Mouse (Mus musculus) midbrain, postnatal 0 days (tissue): Measurements from ENCODE around the gene Kcnab3. TPM values are rescaled to one million over a fixed set of nuclear protein-coding genes. Genes with fewer than 3 reads are reported as not detected.

Experiments used
- ATAC-seq: fragments of 200-750 bp; cut with Nextera tagmentation; 2 replicates; pipeline ENCODE4 v1.8.0; 2017; ENCODE audit warnings: moderate number of reproducible peaks, mild to moderate bottlenecking, moderate TSS enrichment, moderate library complexity; ENCODE audit not compliant: low FRiP score
- DNase-seq: peaks from one replicate; pipeline ENCODE4 v3.0.0-alpha.2; 2015; ENCODE audit warnings: low spot score
- H3K27ac ChIP-seq: fragments of 300-500 bp; sonication (generic); 2 replicates; pipeline ENCODE4 v1.5.1; 2014; ENCODE audit warnings: low read depth, mild to moderate bottlenecking, low read length, mixed read lengths
- H3K27me3 ChIP-seq: fragments of 300-500 bp; sonication (generic); 2 replicates; pipeline ENCODE4 v1.6.1; 2014; ENCODE audit warnings: low read length, control low read depth, mixed read lengths; ENCODE audit not compliant: insufficient read depth
- H3K36me3 ChIP-seq: fragments of 300-500 bp; sonication (generic); 2 replicates; pipeline ENCODE4 v1.6.1; 2014; ENCODE audit warnings: low read length, control low read depth, mixed read lengths; ENCODE audit not compliant: insufficient read depth
- H3K4me1 ChIP-seq: fragments of 300-500 bp; sonication (generic); 2 replicates; pipeline ENCODE4 v1.6.1; 2014; ENCODE audit warnings: mild to moderate bottlenecking, control low read depth, antibody characterized with exemption, low read length, mixed read lengths; ENCODE audit not compliant: insufficient read depth
- H3K4me2 ChIP-seq: fragments of 300-500 bp; sonication (generic); 2 replicates; pipeline ENCODE4 v1.6.1; 2014; ENCODE audit warnings: low read depth, mild to moderate bottlenecking, low read length, mixed read lengths; ENCODE audit not compliant: poor library complexity, severe bottlenecking
- H3K4me3 ChIP-seq: fragments of 300-500 bp; sonication (generic); 2 replicates; pipeline ENCODE4 v1.5.1; 2014; ENCODE audit warnings: low read depth, mild to moderate bottlenecking, low read length, moderate library complexity
- H3K9ac ChIP-seq: fragments of 300-500 bp; sonication (generic); replicated peaks from 2 replicates; pipeline ENCODE4 v1.6.1; 2014; ENCODE audit warnings: mild to moderate bottlenecking, low read length, moderate library complexity, mixed read lengths; ENCODE audit not compliant: poor library complexity, severe bottlenecking
- H3K9me3 ChIP-seq: fragments of 300-500 bp; sonication (generic); 2 replicates; pipeline ENCODE4 v1.6.1; 2016; ENCODE audit warnings: low read length, control low read depth
- CTCF ChIP-seq: IDR thresholded peaks from 2 replicates; pipeline ENCODE4 v1.5.1; 2016; ENCODE audit warnings: antibody characterized with exemption, mild to moderate bottlenecking
- WGBS: fragments of 180-500 bp; shearing (Covaris S2); extraction: QIAGEN DNeasy Blood & Tissue Kit; methylation state at CpG from one replicate; pipeline ENCODE4 v1.1.7; 2014; 5-methylcytosine and 5-hydroxymethylcytosine counted together
- polyA plus RNA-seq: library from polyadenylated mRNA; unstranded; fragments of >200 nt; fragmentation: Nextera tagmentation; extraction: Ambion mirVana; gene quantifications from 2 replicates; pipeline ENCODE4 v1.2.1, GENCODE M21; 2015
- total RNA-seq: library from RNA; depleted of rRNA; stranded (reverse); fragments of >200 nt; gene quantifications from 2 replicates; pipeline ENCODE4 v1.2.3, GENCODE M21; 2014; rRNA removed

Kcnab3 gene
- total and polyA plus RNA-seq, 2 experiments from 2014 or later: 3.2 to 5.4 TPM

DNA sequence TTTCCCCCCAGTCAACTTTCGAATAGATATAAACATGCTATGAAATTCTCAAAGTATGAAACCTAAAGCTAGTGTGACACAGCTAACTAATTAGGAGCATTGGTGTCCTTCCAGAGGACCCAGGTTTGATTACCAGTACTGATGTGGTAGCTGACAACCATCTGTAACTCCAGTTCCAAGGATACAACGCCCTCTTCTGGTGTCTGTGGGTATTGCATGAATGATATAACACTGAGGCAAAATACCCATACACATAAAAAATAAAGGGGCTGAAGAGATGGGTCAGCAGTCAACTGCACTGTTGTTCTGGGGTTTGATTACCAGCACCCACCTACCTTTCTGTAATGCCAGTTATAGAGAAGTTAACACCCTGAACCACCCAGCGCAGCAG is 46.7 kb downstream of the Kcnab3 start:
- ATAC-seq: no peak
- Histone ChIP-seq H3K4me1 (peaks cover 6% of the 10 kb centered on the region; the same call in 1 of the 2 replicates), H3K9ac (no peak overlapping the region), H3K27ac (no peak overlapping the region), H3K4me2 (no peak overlapping the region), H3K27me3 (no peaks in the 10 kb centered on the region), H3K4me3 (no peak overlapping the region), H3K9me3 (no peaks in the 10 kb centered on the region), H3K36me3 (peaks cover 5% of the 10 kb centered on the region; the same call in 1 of the 2 replicates)
- no peak for DNase-seq
- peak; percentile 70 for TF ChIP-seq CTCF
- 64% methylated on average over 3 of the region's 3 CpGs for WGBS

DNA sequence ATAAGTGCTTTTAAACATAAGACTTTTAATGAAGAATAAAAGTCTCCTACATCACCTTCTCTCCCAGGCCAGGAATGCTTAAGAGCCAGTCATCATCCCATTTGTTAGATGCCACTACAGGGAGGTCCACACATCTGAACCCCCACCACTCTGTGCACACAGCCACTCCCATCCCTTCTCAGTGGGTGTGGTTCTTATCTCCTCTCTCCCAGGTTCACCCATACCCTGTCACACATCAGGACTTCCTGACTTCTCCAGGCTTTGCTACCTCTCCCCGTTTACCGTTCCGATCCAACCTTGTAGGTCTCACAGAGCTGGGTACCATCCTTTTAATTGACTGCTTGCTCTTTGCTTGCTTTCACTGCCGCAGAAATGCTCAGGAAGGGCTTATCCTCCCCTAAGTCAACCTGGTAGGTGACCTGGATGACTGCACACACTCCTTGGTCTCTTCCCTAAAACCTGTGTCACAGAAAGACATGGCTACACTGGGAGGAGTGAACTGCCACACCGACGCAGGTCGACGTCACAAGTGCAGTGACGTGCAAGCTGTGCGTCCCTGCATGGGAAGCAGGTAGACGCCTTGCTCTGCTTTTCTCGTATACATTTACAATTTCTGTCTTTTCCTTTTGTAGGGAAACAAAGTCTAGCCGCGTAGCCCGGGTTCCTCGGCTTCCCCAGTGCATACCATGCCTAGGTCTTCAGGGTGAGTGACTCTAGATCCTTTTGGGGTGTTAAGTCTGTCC is 47.3 kb downstream of the Kcnab3 start:
- Histone ChIP-seq H3K36me3 (peaks cover 5% of the 10 kb centered on the region; the same call in 1 of the 2 replicates), H3K4me2 (no peak overlapping the region), H3K27me3 (no peaks in the 10 kb centered on the region), H3K9me3 (no peaks in the 10 kb centered on the region), H3K9ac (no peak overlapping the region), H3K4me1 (peaks cover 6% of the 10 kb centered on the region; the same call in 1 of the 2 replicates), H3K4me3 (no peak overlapping the region), H3K27ac (no peak overlapping the region)
- ATAC-seq (no peak), DNase-seq (no peak)
- WGBS: 94% methylated on average over 16 of the region's 16 CpGs
- no peak for TF ChIP-seq CTCF

DNA sequence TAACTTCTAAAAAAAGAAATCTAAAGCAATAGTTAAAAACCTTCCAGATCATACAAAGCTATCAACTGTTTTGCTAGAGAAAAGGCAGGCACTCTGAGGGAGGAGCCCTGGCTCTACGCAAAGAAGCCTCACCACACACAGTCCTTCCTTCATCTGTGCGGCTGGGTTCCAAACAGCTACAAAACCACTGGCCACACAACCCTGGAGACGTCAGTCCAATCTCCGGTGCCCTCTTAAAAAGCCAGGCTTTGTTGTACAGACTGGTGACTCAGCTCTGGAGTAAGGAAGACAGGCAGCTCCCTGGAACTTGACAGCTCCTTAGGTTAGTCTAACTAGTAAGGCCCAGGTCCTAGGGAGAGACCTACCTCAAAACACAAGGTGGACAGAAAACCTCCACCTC is 49.6 kb downstream of the Kcnab3 start:
- no peak overlapping the region for H3K4me2 ChIP-seq
- TF ChIP-seq CTCF: no peak
- no peak for ATAC-seq
- H3K36me3 ChIP-seq: peaks cover 5% of the 10 kb centered on the region; the same call in 1 of the 2 replicates
- no peaks in the 10 kb centered on the region for H3K27me3 ChIP-seq
- no peak overlapping the region for H3K4me3 ChIP-seq
- H3K9ac ChIP-seq: no peak overlapping the region
- 89% methylated on average over 4 of the region's 4 CpGs for WGBS
- H3K4me1 ChIP-seq: peaks cover 6% of the 10 kb centered on the region; the same call in 1 of the 2 replicates
- no peaks in the 10 kb centered on the region for H3K9me3 ChIP-seq
- DNase-seq: no peak
- H3K27ac ChIP-seq: no peak overlapping the region

DNA sequence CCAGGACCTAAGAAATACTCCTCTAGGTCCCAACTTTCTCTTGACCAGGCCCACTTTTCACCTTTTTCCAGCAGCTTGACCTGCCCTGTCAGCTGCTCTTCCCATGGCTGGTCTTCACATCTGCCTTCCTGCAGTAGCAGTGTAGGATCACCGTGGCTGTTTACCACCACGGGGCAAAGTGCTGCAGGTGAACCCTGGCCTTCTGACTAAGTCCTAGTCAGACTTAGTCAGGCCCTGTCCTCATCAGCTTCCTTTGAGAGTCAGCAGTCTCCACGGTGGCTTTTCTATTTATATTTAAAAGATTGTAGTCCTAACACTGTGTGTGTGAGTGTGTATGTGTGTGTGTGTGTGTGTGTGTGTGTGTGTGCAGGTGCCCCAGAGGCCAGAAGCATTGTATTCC is 51.7 kb downstream of the Kcnab3 start:
- Histone ChIP-seq H3K4me2 (no peak overlapping the region), H3K9ac (no peak overlapping the region), H3K4me3 (no peak overlapping the region), H3K27ac (no peak overlapping the region), H3K9me3 (no peaks in the 10 kb centered on the region), H3K4me1 (no peaks in the 10 kb centered on the region), H3K27me3 (no peaks in the 10 kb centered on the region), H3K36me3 (peaks cover 5% of the 10 kb centered on the region; the same call in 1 of the 2 replicates)
- DNase-seq (no peak), ATAC-seq (no peak)
- TF ChIP-seq CTCF: no peak
- 85% methylated on average over 3 of the region's 3 CpGs for WGBS

DNA sequence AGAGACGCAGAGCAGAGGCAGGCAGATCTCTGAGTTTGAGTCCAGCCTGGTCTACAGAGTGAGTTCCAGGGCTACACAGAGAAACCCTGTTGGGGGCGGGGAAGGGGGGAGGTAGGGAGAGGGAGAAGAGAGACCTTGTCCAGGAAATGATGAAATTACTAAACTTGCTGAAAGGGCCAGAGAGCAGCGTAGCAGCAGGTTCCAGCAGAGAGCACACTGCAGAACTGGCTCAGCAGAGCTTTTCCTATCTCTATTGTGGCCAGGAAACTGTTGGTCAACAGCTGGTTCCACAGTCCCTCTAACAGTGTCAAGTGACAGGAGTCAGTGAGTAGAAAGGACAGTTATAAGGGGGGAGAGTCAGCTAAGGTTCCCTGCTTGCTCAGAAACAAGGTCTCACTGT is 53.5 kb downstream of the Kcnab3 start:
- H3K27ac ChIP-seq: no peak overlapping the region
- no peak overlapping the region for H3K4me3 ChIP-seq
- no peak overlapping the region for H3K4me2 ChIP-seq
- no peaks in the 10 kb centered on the region for H3K9me3 ChIP-seq
- no peaks in the 10 kb centered on the region for H3K4me1 ChIP-seq
- H3K9ac ChIP-seq: no peak overlapping the region
- no peaks in the 10 kb centered on the region for H3K27me3 ChIP-seq
- DNase-seq (no peak), ATAC-seq (no peak)
- TF ChIP-seq CTCF: no peak
- H3K36me3 ChIP-seq: 0 out of 2 replicates have a peak, but pooled peaks cover 3% of the 10 kb centered on the region
- 93% methylated on average over 3 of the region's 3 CpGs for WGBS

DNA sequence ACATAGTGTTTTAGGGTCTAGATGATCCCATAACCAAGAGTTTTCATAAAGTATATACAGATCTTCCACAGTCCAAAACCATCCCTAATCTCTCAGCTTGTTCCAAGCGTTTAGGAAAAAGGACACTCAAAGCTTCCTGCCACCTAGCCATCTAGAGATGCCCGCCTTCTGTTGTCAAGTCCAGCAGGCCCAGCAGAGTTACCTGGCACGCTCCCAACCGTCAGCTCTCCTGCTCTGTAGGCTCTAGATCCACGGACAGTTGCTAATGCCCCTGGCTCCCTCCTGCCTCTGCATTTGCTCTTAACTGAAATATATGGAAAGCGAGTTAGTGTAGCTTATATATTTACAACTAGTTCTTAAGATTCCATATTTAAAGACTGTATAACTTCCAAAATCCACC is 55.3 kb downstream of the Kcnab3 start:
- Histone ChIP-seq H3K4me1 (no peaks in the 10 kb centered on the region), H3K4me3 (no peak overlapping the region), H3K36me3 (no peaks in the 10 kb centered on the region), H3K4me2 (no peak overlapping the region), H3K27ac (no peak overlapping the region), H3K9ac (no peak overlapping the region), H3K9me3 (no peaks in the 10 kb centered on the region), H3K27me3 (no peaks in the 10 kb centered on the region)
- WGBS: 80% methylated on average over 6 of the region's 6 CpGs
- ATAC-seq (no peak), DNase-seq (no peak)
- TF ChIP-seq CTCF: no peak

Other genes starting within 250 kb of the Kcnab3 start
- 144 and 157 TPM in 2 replicates for gene Vamp2, start 237.8 kb upstream of the Kcnab3 start, total RNA-seq
- 591 and 600 TPM in 2 replicates for gene Vamp2, start 237.8 kb upstream of the Kcnab3 start, polyA plus RNA-seq
- 28.5 and 47.1 TPM in 2 replicates for gene Per1, start 231.0 kb upstream of the Kcnab3 start, total RNA-seq
- 11.8 and 15.4 TPM in 2 replicates for gene Per1, start 231.0 kb upstream of the Kcnab3 start, polyA plus RNA-seq
- gene Hes7, start 205.9 kb upstream of the Kcnab3 start, total RNA-seq: 1.2 and 2.1 TPM in 2 replicates
- gene Hes7, start 205.9 kb upstream of the Kcnab3 start, polyA plus RNA-seq: 1.7 and 2.0 TPM in 2 replicates
- gene 9130213A22Rik, start 203.7 kb upstream of the Kcnab3 start, total RNA-seq: 1.0 and 1.6 TPM in 2 replicates
- 1.2 and 1.4 TPM in 2 replicates for gene 9130213A22Rik, start 203.7 kb upstream of the Kcnab3 start, polyA plus RNA-seq
- 16.3 and 19.4 TPM in 2 replicates for gene Aloxe3, start 200.4 kb upstream of the Kcnab3 start, total RNA-seq
- 17.8 and 21.4 TPM in 2 replicates for gene Aloxe3, start 200.4 kb upstream of the Kcnab3 start, polyA plus RNA-seq
- gene Alox12b, start 169.3 kb upstream of the Kcnab3 start, total RNA-seq: 1.0 and 1.5 TPM in 2 replicates
- gene Alox12b, start 169.3 kb upstream of the Kcnab3 start, polyA plus RNA-seq: 0.67 and 0.91 TPM in 2 replicates
- gene Alox8, start 128.4 kb upstream of the Kcnab3 start, total RNA-seq: 3.5 and 4.1 TPM in 2 replicates
- gene Alox8, start 128.4 kb upstream of the Kcnab3 start, polyA plus RNA-seq: 2.0 and 2.1 TPM in 2 replicates
- gene Gucy2e, start 89.2 kb upstream of the Kcnab3 start, total RNA-seq: 1.3 and 1.4 TPM in 2 replicates
- 0.97 and 1.0 TPM in 2 replicates for gene Gucy2e, start 89.2 kb upstream of the Kcnab3 start, polyA plus RNA-seq
- 15.3 and 16.2 TPM in 2 replicates for gene Cntrob, start 2.5 kb upstream of the Kcnab3 start, total RNA-seq
- 10.2 and 13.6 TPM in 2 replicates for gene Cntrob, start 2.5 kb upstream of the Kcnab3 start, polyA plus RNA-seq
- 128 and 205 TPM in 2 replicates for gene Trappc1, start 2.3 kb upstream of the Kcnab3 start, total RNA-seq
- gene Trappc1, start 2.3 kb upstream of the Kcnab3 start, polyA plus RNA-seq: 161 and 177 TPM in 2 replicates
- 245 and 310 TPM in 2 replicates for gene Rnf227, start 14.2 kb downstream of the Kcnab3 start, total RNA-seq
- 382 and 383 TPM in 2 replicates for gene Rnf227, start 14.2 kb downstream of the Kcnab3 start, polyA plus RNA-seq
- gene Chd3, start 43.1 kb downstream of the Kcnab3 start, total RNA-seq: 284 and 298 TPM in 2 replicates
- gene Chd3, start 43.1 kb downstream of the Kcnab3 start, polyA plus RNA-seq: 51.6 and 58.9 TPM in 2 replicates
- 32.6 and 95.9 TPM in 2 replicates for gene Naa38, start 69.2 kb downstream of the Kcnab3 start, total RNA-seq
- 120 and 147 TPM in 2 replicates for gene Naa38, start 69.2 kb downstream of the Kcnab3 start, polyA plus RNA-seq
- 16.5 and 22.6 TPM in 2 replicates for gene Cyb5d1, start 69.4 kb downstream of the Kcnab3 start, total RNA-seq
- 18.2 and 18.8 TPM in 2 replicates for gene Cyb5d1, start 69.4 kb downstream of the Kcnab3 start, polyA plus RNA-seq
- gene Tmem88, start 72.0 kb downstream of the Kcnab3 start, total RNA-seq: 4.4 and 5.7 TPM in 2 replicates
- gene Tmem88, start 72.0 kb downstream of the Kcnab3 start, polyA plus RNA-seq: 5.8 and 6.3 TPM in 2 replicates
- 12.1 and 14.5 TPM in 2 replicates for gene Kdm6b, start 87.4 kb downstream of the Kcnab3 start, total RNA-seq
- gene Kdm6b, start 87.4 kb downstream of the Kcnab3 start, polyA plus RNA-seq: 18.9 and 22.7 TPM in 2 replicates
- 9.5 and 12.5 TPM in 2 replicates for gene Dnah2, start 222.9 kb downstream of the Kcnab3 start, total RNA-seq
- gene Dnah2, start 222.9 kb downstream of the Kcnab3 start, polyA plus RNA-seq: 3.9 and 4.1 TPM in 2 replicates
- 145 and 155 TPM in 2 replicates for gene Efnb3, start 233.9 kb downstream of the Kcnab3 start, total RNA-seq
- gene Efnb3, start 233.9 kb downstream of the Kcnab3 start, polyA plus RNA-seq: 151 and 166 TPM in 2 replicates